Mouse (Mus musculus) mouse embryonic stem cell (cell line): Measurements from ENCODE around the gene Sele.

Experiments
- in situ Hi-C, 2 experiments: fragments of 300-500 bp; cut with MboI; formaldehyde crosslinking; loops; 1 replicate in 1 of 2; 3 replicates in 1 of 2; pipeline ENCODE4 v1.14.3; 2019 to 2020; ENCODE audit warnings: low sequenced_read_pairs in 2 of 2, low pct_unique_long_range_greater_than_20kb in 1 of 2, mixed read lengths in 1 of 2; ENCODE audit not compliant: unreplicated experiment in 1 of 2

The Sele gene

GRCm38 (mm10) chr1:164063745-164064144, 15.7 kb downstream of the Sele start:
- in situ Hi-C loops, result no loop called here

- in situ Hi-C loops, result no loop called here
These were observed 21.2 kb downstream of the Sele start for GRCm38 (mm10) chr1:164069261-164069660.

- in situ Hi-C loops, result no loop called here
These were observed 22.4 kb downstream of the Sele start for GRCm38 (mm10) chr1:164070461-164070860.

GRCm38 (mm10) chr1:164071111-164071510, 23.1 kb downstream of the Sele start:
- in situ Hi-C loops, result no loop called here

GRCm38 (mm10) chr1:164072001-164072400, 24.0 kb downstream of the Sele start:
- in situ Hi-C loops, result no loop called here

- in situ Hi-C loops, result no loop called here
These were observed 25.1 kb downstream of the Sele start for GRCm38 (mm10) chr1:164073091-164073490.

- in situ Hi-C loops, result no loop called here
These were observed 25.8 kb downstream of the Sele start for GRCm38 (mm10) chr1:164073803-164074202.

- in situ Hi-C loops, result no loop called here
These were observed 26.6 kb downstream of the Sele start for GRCm38 (mm10) chr1:164074606-164075140.

GRCm38 (mm10) chr1:164075416-164075815, 27.4 kb downstream of the Sele start:
- in situ Hi-C loops, result no loop called here

GRCm38 (mm10) chr1:164076441-164076840, 28.4 kb downstream of the Sele start:
- in situ Hi-C loops, result no loop called here

GRCm38 (mm10) chr1:164077031-164077430, 29.0 kb downstream of the Sele start:
- in situ Hi-C loops, result no loop called here

- in situ Hi-C loops, result no loop called here
These were observed 30.3 kb downstream of the Sele start for GRCm38 (mm10) chr1:164078323-164078741.

- in situ Hi-C loops, result no loop called here
These were observed 31.1 kb downstream of the Sele start for GRCm38 (mm10) chr1:164079091-164079490.

- in situ Hi-C loops, result no loop called here
These were observed 35.0 kb downstream of the Sele start for GRCm38 (mm10) chr1:164083046-164083445.

- in situ Hi-C loops, result no loop called here
These were observed 38.8 kb downstream of the Sele start for GRCm38 (mm10) chr1:164086797-164087196.

GRCm38 (mm10) chr1:164087872-164088271, 39.8 kb downstream of the Sele start:
- in situ Hi-C loops, result no loop called here

- in situ Hi-C loops, result no loop called here
These were observed 48.7 kb downstream of the Sele start for GRCm38 (mm10) chr1:164096780-164097179.

GRCm38 (mm10) chr1:164097911-164098310, 49.9 kb downstream of the Sele start:
- in situ Hi-C loops, result no loop called here

- in situ Hi-C loops, result no loop called here
These were observed 50.3 kb downstream of the Sele start for GRCm38 (mm10) chr1:164098372-164098771.
